Mouse (Mus musculus): ENCODE measurements around the gene Slc25a19.
A peak's percentile ranks its signal among the peaks of the same experiment; 100 is the strongest.

GRCm38 (mm10) chr11:115612410-115613137, 15.5 kb downstream of the Slc25a19 start, which contains the start of gene Mif4gd:
- peak; percentile 57 for TF ChIP-seq CTCF (IDR thresholded peaks at IDR 0.05; ENCODE audit: control insufficient read depth, insufficient read depth, insufficient replicate concordance, low read depth, low read length)
- peak; percentile 71 for TF ChIP-seq POLR2A (IDR thresholded peaks at IDR 0.05; ENCODE audit: control insufficient read depth, low read depth, low read length)

Data from testis, adult 2 months (tissue).